Mouse (Mus musculus) bone marrow macrophage, adult 2 months (primary cell): ENCODE data around the gene Sacs.

Experiments
- CTCF ChIP-seq: IDR thresholded peaks from 2 replicates; pipeline ENCODE4 v1.5.1; 2012; ENCODE audit warnings: low read depth, mild to moderate bottlenecking, low read length, moderate library complexity
- POLR2A ChIP-seq: IDR thresholded peaks from 2 replicates; pipeline ENCODE4 v1.6.1; 2012; ENCODE audit warnings: mild to moderate bottlenecking, low read depth, low read length, borderline replicate concordance

GRCm38 (mm10) chr14:61238751-61239150 is 100.5 kb downstream of the Sacs start:
- no peak for TF ChIP-seq CTCF
- TF ChIP-seq POLR2A = no peak
